ENCODE assay signal across 12 mouse cellular contexts in genomic region chr7:105784556-105784955, GRCm38 (mm10). TPM values are rescaled to one million over a fixed set of nuclear protein-coding genes. Genes with fewer than 3 reads are reported as not detected.
A peak's percentile ranks its signal among the peaks of the same experiment; 100 is the strongest.
DNase-seq lines count a peak whose midpoint lies in the region; ATAC-seq and TF ChIP-seq lines count a peak whose summit lies in the region.
"Had no signal": no experiment of that assay in that cellular context is flagged by ENCODE, and none has a peak within 500 bp of the region (broad histone marks: within the 10 kb centered on the region; RNA-seq: fewer than 3 reads in every experiment).

No protein-coding gene starts in this region.

- H3K27me3 ChIP-seq in kidney, postnatal 0 days (ENCODE audit: insufficient read depth, low read length): no peaks in the 10 kb centered on the region
- no peaks in the 10 kb centered on the region for H3K27me3 ChIP-seq in forebrain, embryonic 13.5 days
- no peaks in the 10 kb centered on the region for H3K27me3 ChIP-seq in hindbrain, embryonic 16.5 days (replicated peaks; ENCODE audit: control insufficient read depth, insufficient read depth, low read length)
- no peaks in the 10 kb centered on the region for H3K27me3 ChIP-seq in neural tube, embryonic 12.5 days (replicated peaks)

- no peak overlapping the region for H3K27ac ChIP-seq in kidney, postnatal 0 days
- 0 out of 2 replicates have a peak overlapping the region, but pooled peaks have one; percentile 25 for H3K27ac ChIP-seq in forebrain, embryonic 13.5 days
- 0 out of 2 replicates have a peak overlapping the region, but pooled peaks have one; percentile 26 for H3K27ac ChIP-seq in hindbrain, embryonic 16.5 days (ENCODE audit: low read depth, low read length)
- H3K27ac ChIP-seq in neural tube, embryonic 12.5 days: no peak overlapping the region
- no peak overlapping the region for H3K27ac ChIP-seq in layer of hippocampus, adult 2 months

- TF ChIP-seq CTCF in kidney, postnatal 0 days (IDR thresholded peaks at IDR 0.05; ENCODE audit: low read depth): no peak
- TF ChIP-seq CTCF in layer of hippocampus, adult 2 months (conservative IDR thresholded peaks at IDR 0.05): no peak

- H3K4me2 ChIP-seq in kidney, postnatal 0 days (ENCODE audit: low read length): 0 out of 2 replicates have a peak overlapping the region, but pooled peaks have one; percentile 13
- H3K4me2 ChIP-seq in forebrain, embryonic 13.5 days: peak overlapping the region; percentile 88
- peak overlapping the region; percentile 43 for H3K4me2 ChIP-seq in hindbrain, embryonic 16.5 days (ENCODE audit: low read length)
- peak overlapping the region; percentile 84 for H3K4me2 ChIP-seq in neural tube, embryonic 12.5 days (replicated peaks)

- DNase-seq in kidney, postnatal 0 days (ENCODE audit: low spot score): peak; percentile 71
- no peak for DNase-seq in kidney, adult 18-20 months
- DNase-seq in right cerebral cortex, adult 18-20 months: no peak
- no peak for DNase-seq in layer of hippocampus, adult 2 months (ENCODE audit: low spot score in 2 of 2)
- DNase-seq: adrenal gland, adult 2 months; cerebellum, adult 9-10 months; gastrocnemius, postnatal 10 days; thymus, postnatal 4 days had no signal

- WGBS in kidney, postnatal 0 days: 22% methylated on average over 4 of the region's 4 CpGs
- 12% methylated on average over 4 of the region's 4 CpGs for WGBS in forebrain, embryonic 13.5 days
- WGBS in hindbrain, embryonic 16.5 days: 5% methylated on average over 4 of the region's 4 CpGs
- 8% methylated on average over 4 of the region's 4 CpGs for WGBS in neural tube, embryonic 12.5 days

- H3K9me3 ChIP-seq in kidney, postnatal 0 days (replicated peaks; ENCODE audit: low read length): no peaks in the 10 kb centered on the region
- no peaks in the 10 kb centered on the region for H3K9me3 ChIP-seq in forebrain, embryonic 13.5 days (replicated peaks)
- no peaks in the 10 kb centered on the region for H3K9me3 ChIP-seq in hindbrain, embryonic 16.5 days (ENCODE audit: control insufficient read depth, low read length)
- no peaks in the 10 kb centered on the region for H3K9me3 ChIP-seq in neural tube, embryonic 12.5 days

- H3K4me1 ChIP-seq in kidney, postnatal 0 days (replicated peaks; ENCODE audit: insufficient read depth, low read length): peaks cover 12% of the 10 kb centered on the region
- peaks cover 51% of the 10 kb centered on the region for H3K4me1 ChIP-seq in forebrain, embryonic 13.5 days
- H3K4me1 ChIP-seq in hindbrain, embryonic 16.5 days (ENCODE audit: control insufficient read depth, insufficient read depth, low read depth, low read length): peaks cover 37% of the 10 kb centered on the region
- H3K4me1 ChIP-seq in neural tube, embryonic 12.5 days: peaks cover 42% of the 10 kb centered on the region

- 0 out of 2 replicates have a peak, but pooled peaks cover 4% of the 10 kb centered on the region for H3K36me3 ChIP-seq in kidney, postnatal 0 days (ENCODE audit: insufficient read depth, low read length)
- H3K36me3 ChIP-seq in forebrain, embryonic 13.5 days (ENCODE audit: poor library complexity, severe bottlenecking): peaks cover 63% of the 10 kb centered on the region
- H3K36me3 ChIP-seq in hindbrain, embryonic 16.5 days (ENCODE audit: control insufficient read depth, insufficient read depth, low read length): peaks cover 22% of the 10 kb centered on the region
- H3K36me3 ChIP-seq in neural tube, embryonic 12.5 days: peaks cover 48% of the 10 kb centered on the region
- H3K36me3 ChIP-seq: G1E had no signal

- H3K4me3 ChIP-seq in kidney, postnatal 0 days (replicated peaks; ENCODE audit: low read depth, low read length): no peak overlapping the region
- peak overlapping the region; percentile 99 for H3K4me3 ChIP-seq in forebrain, embryonic 13.5 days
- H3K4me3 ChIP-seq in hindbrain, embryonic 16.5 days (ENCODE audit: low read length): no peak overlapping the region
- 0 out of 2 replicates have a peak overlapping the region, but pooled peaks have one; percentile 13 for H3K4me3 ChIP-seq in neural tube, embryonic 12.5 days
- no peak overlapping the region for H3K4me3 ChIP-seq in layer of hippocampus, adult 2 months

- no peak overlapping the region for H3K9ac ChIP-seq in kidney, postnatal 0 days (ENCODE audit: low read depth, low read length)
- H3K9ac ChIP-seq in forebrain, embryonic 13.5 days: peak overlapping the region; percentile 51
- H3K9ac ChIP-seq in hindbrain, embryonic 16.5 days (ENCODE audit: low read depth, low read length): no peak overlapping the region
- H3K9ac ChIP-seq in neural tube, embryonic 12.5 days: peak overlapping the region; percentile 35; the same call in 1 of the 2 replicates

- no peak for ATAC-seq in kidney, postnatal 0 days (replicated peaks; ENCODE audit: low FRiP score, low read depth)
- no peak for ATAC-seq in forebrain, embryonic 13.5 days
- ATAC-seq in hindbrain, embryonic 16.5 days: no peak
- no peak for ATAC-seq in neural tube, embryonic 12.5 days (ENCODE audit: low FRiP score, low read depth)

RNA-seq across cellular contexts. Expression of gene Dchs1, which starts 2.9 kb away (rescaled TPM):
- 5.6 and 6.1 TPM in 2 replicates for polyA plus RNA-seq in kidney, postnatal 0 days (2015; fragmentation: Nextera tagmentation; extraction: Ambion mirVana)
- 16.5 and 18.8 TPM in 2 replicates for polyA plus RNA-seq in forebrain, embryonic 13.5 days (2015; fragmentation: Nextera tagmentation; extraction: Ambion mirVana)
- 9.8 and 12.3 TPM in 2 replicates for polyA plus RNA-seq in hindbrain, embryonic 16.5 days (2015; fragmentation: Nextera tagmentation; extraction: Ambion mirVana)
- 20.4 and 20.6 TPM in 2 replicates for polyA plus RNA-seq in neural tube, embryonic 12.5 days (2016; fragmentation: Nextera tagmentation; extraction: Ambion mirVana)
- 10 to 100 TPM; 14.1 to 15.1 TPM for total RNA-seq in layer of hippocampus, adult 2 months (2021)
- polyA plus RNA-seq: G1E had no signal

RNA-seq across cellular contexts. Expression of gene Mrpl17, which starts 26.3 kb away (rescaled TPM):
- polyA plus RNA-seq in kidney, postnatal 0 days (2015; fragmentation: Nextera tagmentation; extraction: Ambion mirVana): 415 and 457 TPM in 2 replicates
- polyA plus RNA-seq in forebrain, embryonic 13.5 days (2015; fragmentation: Nextera tagmentation; extraction: Ambion mirVana): 244 and 255 TPM in 2 replicates
- polyA plus RNA-seq in hindbrain, embryonic 16.5 days (2015; fragmentation: Nextera tagmentation; extraction: Ambion mirVana): 204 and 208 TPM in 2 replicates
- 219 and 238 TPM in 2 replicates for polyA plus RNA-seq in neural tube, embryonic 12.5 days (2016; fragmentation: Nextera tagmentation; extraction: Ambion mirVana)
- total RNA-seq in layer of hippocampus, adult 2 months (2021): 100 to 1,000 TPM; 104 to 108 TPM

RNA-seq across cellular contexts. Expression of gene Tpp1, which starts 32.5 kb away (rescaled TPM):
- 114 and 123 TPM in 2 replicates for polyA plus RNA-seq in kidney, postnatal 0 days (2015; fragmentation: Nextera tagmentation; extraction: Ambion mirVana)
- polyA plus RNA-seq in forebrain, embryonic 13.5 days (2015; fragmentation: Nextera tagmentation; extraction: Ambion mirVana): 29.5 and 36.8 TPM in 2 replicates
- polyA plus RNA-seq in hindbrain, embryonic 16.5 days (2015; fragmentation: Nextera tagmentation; extraction: Ambion mirVana): 56.1 and 58.1 TPM in 2 replicates
- 37.4 and 40.3 TPM in 2 replicates for polyA plus RNA-seq in neural tube, embryonic 12.5 days (2016; fragmentation: Nextera tagmentation; extraction: Ambion mirVana)
- 10 to 100 TPM; 73.2 to 73.4 TPM for total RNA-seq in layer of hippocampus, adult 2 months (2021)

RNA-seq across cellular contexts. Expression of gene Taf10, which starts 40.4 kb away (rescaled TPM):
- polyA plus RNA-seq in kidney, postnatal 0 days (2015; fragmentation: Nextera tagmentation; extraction: Ambion mirVana): 139 and 167 TPM in 2 replicates
- polyA plus RNA-seq in forebrain, embryonic 13.5 days (2015; fragmentation: Nextera tagmentation; extraction: Ambion mirVana): 137 and 141 TPM in 2 replicates
- polyA plus RNA-seq in hindbrain, embryonic 16.5 days (2015; fragmentation: Nextera tagmentation; extraction: Ambion mirVana): 87.5 and 91.0 TPM in 2 replicates
- polyA plus RNA-seq in neural tube, embryonic 12.5 days (2016; fragmentation: Nextera tagmentation; extraction: Ambion mirVana): 165 and 171 TPM in 2 replicates
- total RNA-seq in layer of hippocampus, adult 2 months (2021): 100 to 1,000 TPM; 112 to 120 TPM

RNA-seq across cellular contexts. Expression of gene Rrp8, which starts 47.4 kb away (rescaled TPM):
- polyA plus RNA-seq in kidney, postnatal 0 days (2015; fragmentation: Nextera tagmentation; extraction: Ambion mirVana): 34.4 and 36.3 TPM in 2 replicates
- 31.2 and 35.4 TPM in 2 replicates for polyA plus RNA-seq in forebrain, embryonic 13.5 days (2015; fragmentation: Nextera tagmentation; extraction: Ambion mirVana)
- 26.3 and 26.4 TPM in 2 replicates for polyA plus RNA-seq in hindbrain, embryonic 16.5 days (2015; fragmentation: Nextera tagmentation; extraction: Ambion mirVana)
- 31.4 and 32.3 TPM in 2 replicates for polyA plus RNA-seq in neural tube, embryonic 12.5 days (2016; fragmentation: Nextera tagmentation; extraction: Ambion mirVana)
- 10 to 100 TPM in 1 of 2 experiments, 1 to 10 TPM in 1; 8.9 to 14.3 TPM for total RNA-seq in layer of hippocampus, adult 2 months (2021)

Comparison
In these comparisons a context has a peak if more than half of its experiments do, and no peak if none do; other contexts are left out.
1. H3K27ac ChIP-seq: peak in forebrain, embryonic 13.5 days (single experiment) and hindbrain, embryonic 16.5 days (single experiment); none in kidney, postnatal 0 days (single experiment), neural tube, embryonic 12.5 days (single experiment) and layer of hippocampus, adult 2 months (single experiment).
2. H3K4me2 ChIP-seq: peak in every context shown above with its lines; median percentile 88 in forebrain, embryonic 13.5 days; 84 in neural tube, embryonic 12.5 days; 43 in hindbrain, embryonic 16.5 days; 13 in kidney, postnatal 0 days.
3. H3K4me3 ChIP-seq: peak in forebrain, embryonic 13.5 days (single experiment) and neural tube, embryonic 12.5 days (single experiment); none in kidney, postnatal 0 days (single experiment), hindbrain, embryonic 16.5 days (single experiment) and layer of hippocampus, adult 2 months (single experiment).
4. H3K9ac ChIP-seq: peak in forebrain, embryonic 13.5 days (single experiment) and neural tube, embryonic 12.5 days (single experiment); none in kidney, postnatal 0 days (single experiment) and hindbrain, embryonic 16.5 days (single experiment).